Mouse (Mus musculus): ENCODE data around the gene Slc43a1.
A peak's percentile ranks its signal among the peaks of the same experiment; 100 is the strongest.

Gene Slc43a1

GRCm38 (mm10) chr2:84831666-84832391, 6.8 kb upstream of the Slc43a1 start:
- peak; percentile 66 to 81 for DNase-seq (ENCODE audit: low spot score in 2 of 2)

GRCm38 (mm10) chr2:84837107-84837506, 1.5 kb upstream of the Slc43a1 start:
- DNase-seq (ENCODE audit: low spot score in 2 of 2), result peak in 1 of 2 experiments; percentile 17

- DNase-seq (ENCODE audit: low spot score in 2 of 2), result no peak
Measured at GRCm38 (mm10) chr2:84837817-84838592, 645 bp upstream of the Slc43a1 start.

- DNase-seq (ENCODE audit: low spot score in 2 of 2), result no peak
Measured at GRCm38 (mm10) chr2:84838993-84839980, 637 bp downstream of the Slc43a1 start.

- peak in 1 of 2 experiments; percentile 26 for DNase-seq (ENCODE audit: low spot score in 2 of 2)
Measured at GRCm38 (mm10) chr2:84840016-84840747, 1.5 kb downstream of the Slc43a1 start.

GRCm38 (mm10) chr2:84840748-84841563, 2.3 kb downstream of the Slc43a1 start:
- DNase-seq (ENCODE audit: low spot score in 2 of 2), result no peak

- no peak for DNase-seq (ENCODE audit: low spot score in 2 of 2)
Measured at GRCm38 (mm10) chr2:84841905-84842304, 3.3 kb downstream of the Slc43a1 start.

- no peak for DNase-seq (ENCODE audit: low spot score in 2 of 2)
Measured at GRCm38 (mm10) chr2:84843654-84844053, 5.0 kb downstream of the Slc43a1 start.

GRCm38 (mm10) chr2:84845226-84845625, 6.6 kb downstream of the Slc43a1 start:
- no peak for DNase-seq (ENCODE audit: low spot score in 2 of 2)

- no peak for DNase-seq (ENCODE audit: low spot score in 2 of 2)
Measured at GRCm38 (mm10) chr2:84850407-84851129, 11.9 kb downstream of the Slc43a1 start.

GRCm38 (mm10) chr2:84851130-84852040, 12.7 kb downstream of the Slc43a1 start:
- DNase-seq (ENCODE audit: low spot score in 2 of 2), result no peak

GRCm38 (mm10) chr2:84855732-84856131, 17.1 kb downstream of the Slc43a1 start:
- DNase-seq (ENCODE audit: low spot score in 2 of 2), result peak in 1 of 2 experiments; percentile 36

- DNase-seq (ENCODE audit: low spot score in 2 of 2), result no peak
Measured at GRCm38 (mm10) chr2:84858551-84858950, 19.9 kb downstream of the Slc43a1 start.

- no peak for DNase-seq (ENCODE audit: low spot score in 2 of 2)
Measured at GRCm38 (mm10) chr2:84859991-84860780, 21.5 kb downstream of the Slc43a1 start.

- DNase-seq (ENCODE audit: low spot score in 2 of 2), result no peak
Measured at GRCm38 (mm10) chr2:84861430-84861829, 22.8 kb downstream of the Slc43a1 start.

GRCm38 (mm10) chr2:84862231-84862630, 23.6 kb downstream of the Slc43a1 start:
- DNase-seq (ENCODE audit: low spot score in 2 of 2), result no peak
